Mouse (Mus musculus) embryonic facial prominence, embryonic 11.5 days (tissue): Measurements from ENCODE around the gene Zdhhc11. TPM values are rescaled to one million over a fixed set of nuclear protein-coding genes. Genes with fewer than 3 reads are reported as not detected.

Source experiments
- microRNA-seq: library from miRNA; unstranded; fragments of <30 nt; microRNA quantifications from one replicate; pipeline ENCODE4, GENCODE M21; 2016; ENCODE audit warnings: borderline number of aligned reads
- polyA plus RNA-seq: library from polyadenylated mRNA; unstranded; fragments of >200 nt; fragmentation: Nextera tagmentation; extraction: Ambion mirVana; gene quantifications from 2 replicates; pipeline ENCODE4 v1.2.1, GENCODE M21; 2014

The Zdhhc11 gene
- polyA plus RNA-seq, 1 experiment from 2014 or later = not detected

Small RNA genes lying within 50 kb of the gene (microRNA-seq; reads per million reads assigned to microRNA genes)
- not detected for gene Gm25197

Other genes starting within 250 kb of the Zdhhc11 start
- gene Slc12a7, start 230.8 kb upstream of the Zdhhc11 start, polyA plus RNA-seq = 39.6 TPM in 2 replicates
- 20.1 and 20.2 TPM in 2 replicates for gene Nkd2, start 116.2 kb upstream of the Zdhhc11 start, polyA plus RNA-seq
- gene Trip13, start 26.1 kb upstream of the Zdhhc11 start, polyA plus RNA-seq = 65.1 and 67.4 TPM in 2 replicates
- 62.6 and 66.3 TPM in 2 replicates for gene Brd9, start 26.0 kb upstream of the Zdhhc11 start, polyA plus RNA-seq
- gene Tppp, start 45.6 kb downstream of the Zdhhc11 start, polyA plus RNA-seq = 1.7 and 1.8 TPM in 2 replicates
- 19.4 and 25.2 TPM in 2 replicates for gene Cep72, start 98.4 kb downstream of the Zdhhc11 start, polyA plus RNA-seq
- gene Slc9a3, start 157.6 kb downstream of the Zdhhc11 start, polyA plus RNA-seq = not detected in 2 replicates
- gene Exoc3, start 244.9 kb downstream of the Zdhhc11 start, polyA plus RNA-seq = 67.4 and 80.6 TPM in 2 replicates